Mouse (Mus musculus) adrenal gland (tissue): ENCODE measurements around the gene Becn1.

ENCODE experiments used
- intact Hi-C: fragments of 180-260 bp; cut with DNase I; formaldehyde crosslinking; loops from one replicate; pipeline ENCODE4 v1.15.1; 2025

Becn1 gene

DNA sequence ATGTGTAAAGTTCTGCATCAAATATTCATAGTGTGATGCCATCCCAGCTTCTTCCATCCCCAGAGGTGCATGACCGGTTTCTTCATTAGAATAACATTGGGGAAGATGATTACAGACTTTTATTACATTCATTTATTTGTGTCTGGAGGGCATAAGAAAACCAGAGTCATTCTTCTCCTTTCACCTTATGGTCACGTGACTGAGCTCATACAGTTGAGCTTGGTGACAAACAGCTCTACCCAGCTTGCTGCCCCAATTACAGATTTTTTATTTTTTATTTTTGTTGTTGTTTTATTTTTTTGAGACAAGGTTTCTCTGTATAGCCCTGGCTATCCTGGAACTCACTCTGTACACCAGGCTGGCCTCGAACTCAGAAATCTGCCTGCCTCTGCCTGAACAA, 29.6 kb downstream of the Becn1 start:
- intact Hi-C loops: no loop called here

DNA sequence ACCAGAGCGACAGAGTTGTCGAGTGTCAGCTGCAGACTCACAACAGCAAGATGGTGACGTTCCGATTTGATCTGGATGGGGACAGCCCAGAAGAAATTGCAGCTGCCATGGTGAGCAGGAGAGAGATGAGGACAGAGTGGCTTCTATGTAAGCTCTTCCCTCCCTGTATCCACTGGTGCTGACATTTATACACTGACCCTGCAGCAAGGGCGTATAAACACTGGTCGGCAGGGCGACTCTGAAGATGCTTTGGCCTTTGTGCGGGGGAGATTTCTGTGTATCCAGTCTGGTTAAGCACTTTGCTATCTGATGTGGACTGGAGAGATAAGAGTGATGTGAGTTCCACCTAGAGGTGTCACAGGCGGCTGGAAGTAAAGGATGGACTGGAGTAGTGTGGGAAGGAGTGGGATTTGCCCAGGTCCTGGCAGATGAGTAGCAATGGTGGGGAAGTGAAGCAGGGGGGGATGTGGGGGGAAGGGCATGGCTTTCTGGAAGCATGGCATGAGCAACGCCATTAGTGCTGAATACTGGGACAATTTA, 32.4 kb downstream of the Becn1 start:
- intact Hi-C loops: no loop called here

DNA sequence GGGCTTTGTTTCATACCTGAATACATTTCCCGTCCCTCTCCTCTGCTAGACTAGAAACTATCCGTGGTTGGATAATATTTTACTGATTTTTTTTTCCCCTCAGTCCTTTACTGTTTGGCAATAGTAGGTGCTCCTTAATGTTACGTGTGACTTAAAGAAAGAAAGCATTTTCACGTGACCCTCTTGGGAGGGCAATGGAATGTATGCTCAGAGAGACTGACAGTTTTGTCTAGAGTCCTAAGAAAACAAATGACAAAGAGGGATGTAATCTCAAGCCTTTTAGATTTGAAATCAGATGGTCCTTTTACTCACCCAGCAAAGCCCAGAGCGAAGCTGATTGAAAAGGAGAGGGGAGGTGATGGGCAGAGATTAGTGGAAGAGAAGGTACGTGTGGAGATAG, 36.2 kb downstream of the Becn1 start:
- intact Hi-C loops: no loop called here

DNA sequence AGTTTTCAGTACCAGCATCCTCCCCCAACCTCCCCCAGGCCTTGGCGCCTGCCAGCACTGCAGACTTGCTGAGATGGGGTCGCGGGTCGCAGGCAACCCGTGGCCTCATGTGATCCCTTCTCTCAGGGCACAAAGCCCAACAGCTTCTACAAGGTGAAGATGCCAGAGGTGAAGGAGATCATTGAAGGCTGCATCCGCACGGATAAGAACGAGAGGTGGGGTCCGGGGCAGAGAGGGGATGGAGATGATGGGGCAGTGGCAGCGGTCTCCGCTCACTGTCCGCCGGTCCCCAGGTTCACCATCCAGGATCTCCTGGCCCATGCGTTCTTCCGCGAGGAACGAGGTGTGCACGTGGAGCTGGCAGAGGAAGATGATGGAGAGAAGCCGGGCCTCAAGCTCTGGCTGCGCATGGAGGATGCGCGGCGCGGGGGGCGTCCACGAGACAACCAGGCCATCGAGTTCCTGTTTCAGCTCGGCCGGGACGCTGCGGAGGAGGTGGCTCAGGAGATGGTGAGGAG, 37.1 kb downstream of the Becn1 start:
- intact Hi-C loops: loop anchor here (5.0 kb wide), 1 partner anchor 32 kb away; no protein-coding TSS in a partner anchor

DNA sequence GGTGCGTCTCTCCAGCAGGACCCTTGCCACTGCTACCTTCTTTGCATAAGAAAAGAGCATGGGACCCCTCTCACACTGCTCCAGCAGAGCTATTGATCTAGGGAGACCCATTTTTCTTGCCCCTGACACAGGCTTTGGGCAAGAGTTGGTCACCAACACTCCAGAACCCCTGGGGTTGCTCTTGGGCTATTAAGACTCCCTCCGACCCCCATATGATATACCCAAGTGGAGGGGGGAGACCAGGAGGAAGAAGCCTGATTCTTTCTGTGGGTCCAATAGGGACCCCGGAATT, 38.2 kb downstream of the Becn1 start:
- intact Hi-C loops: loop anchor here (5.0 kb wide), 1 partner anchor 33 kb away; no protein-coding TSS in a partner anchor

- intact Hi-C loops: loop anchor here (5.0 kb wide), 1 partner anchor 34 kb away; no protein-coding TSS in a partner anchor
Measured at GRCm38 (mm10) chr11:101263138-101263988, 38.7 kb downstream of the Becn1 start.

GRCm38 (mm10) chr11:101262272-101262967, 39.7 kb downstream of the Becn1 start:
- intact Hi-C loops: loop anchor here (5.0 kb wide), 1 partner anchor 35 kb away; no protein-coding TSS in a partner anchor

- intact Hi-C loops: loop anchor here (5.0 kb wide), 1 partner anchor 36 kb away; no protein-coding TSS in a partner anchor
Measured at GRCm38 (mm10) chr11:101260826-101261380, 41.2 kb downstream of the Becn1 start.

DNA sequence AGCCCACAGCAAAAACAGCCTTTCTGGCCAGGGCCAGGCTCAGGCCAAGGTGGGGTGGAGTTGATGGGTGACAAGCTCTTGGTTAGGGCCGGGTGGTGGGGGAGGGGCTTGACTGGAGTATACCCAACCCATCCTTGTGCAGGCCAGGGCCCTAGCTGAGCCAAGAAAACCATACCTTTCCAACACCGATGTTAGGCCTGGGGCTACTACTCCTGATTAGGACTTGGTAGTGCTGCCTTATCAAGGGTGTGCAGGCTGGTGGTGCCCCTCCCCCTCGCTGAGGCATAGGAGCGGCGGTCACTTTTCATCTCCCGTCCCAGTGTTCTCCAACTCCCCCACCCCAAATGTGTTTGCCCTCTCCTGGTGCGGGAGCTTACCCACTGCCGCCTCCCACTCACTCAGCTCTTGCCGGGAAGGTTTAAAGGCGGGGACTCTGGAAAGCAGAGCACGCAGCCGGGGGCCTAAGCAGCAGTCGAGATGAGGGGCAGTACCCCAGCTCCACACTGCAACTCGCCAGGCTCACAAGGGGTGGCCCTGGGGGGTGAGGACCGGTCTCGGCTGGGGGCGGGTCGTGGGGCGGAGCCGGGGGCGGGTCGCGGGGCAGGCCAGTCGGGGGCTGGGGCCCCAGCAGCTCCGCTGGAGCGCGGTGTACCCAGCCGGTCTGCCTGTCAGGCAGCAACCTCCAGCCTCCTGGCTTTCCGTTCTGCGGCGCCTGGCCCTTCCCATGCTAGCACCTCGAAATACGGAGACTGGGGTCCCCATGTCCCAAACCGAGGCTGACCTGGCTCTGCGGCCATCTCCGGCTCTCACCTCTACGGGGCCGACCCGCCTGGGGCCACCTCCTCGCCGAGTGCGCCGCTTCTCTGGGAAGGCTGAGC, 41.9 kb downstream of the Becn1 start, which contains the start of gene Wnk4:
Gene Wnk4, plus strand, starts transcription at position 620 of the 878 bp plus-strand sequence.
- intact Hi-C loops: loop anchor here (5.0 kb wide), 1 partner anchor 37 kb away; no protein-coding TSS in a partner anchor

GRCm38 (mm10) chr11:101259261-101259712, 42.8 kb downstream of the Becn1 start:
- intact Hi-C loops: no loop called here

DNA sequence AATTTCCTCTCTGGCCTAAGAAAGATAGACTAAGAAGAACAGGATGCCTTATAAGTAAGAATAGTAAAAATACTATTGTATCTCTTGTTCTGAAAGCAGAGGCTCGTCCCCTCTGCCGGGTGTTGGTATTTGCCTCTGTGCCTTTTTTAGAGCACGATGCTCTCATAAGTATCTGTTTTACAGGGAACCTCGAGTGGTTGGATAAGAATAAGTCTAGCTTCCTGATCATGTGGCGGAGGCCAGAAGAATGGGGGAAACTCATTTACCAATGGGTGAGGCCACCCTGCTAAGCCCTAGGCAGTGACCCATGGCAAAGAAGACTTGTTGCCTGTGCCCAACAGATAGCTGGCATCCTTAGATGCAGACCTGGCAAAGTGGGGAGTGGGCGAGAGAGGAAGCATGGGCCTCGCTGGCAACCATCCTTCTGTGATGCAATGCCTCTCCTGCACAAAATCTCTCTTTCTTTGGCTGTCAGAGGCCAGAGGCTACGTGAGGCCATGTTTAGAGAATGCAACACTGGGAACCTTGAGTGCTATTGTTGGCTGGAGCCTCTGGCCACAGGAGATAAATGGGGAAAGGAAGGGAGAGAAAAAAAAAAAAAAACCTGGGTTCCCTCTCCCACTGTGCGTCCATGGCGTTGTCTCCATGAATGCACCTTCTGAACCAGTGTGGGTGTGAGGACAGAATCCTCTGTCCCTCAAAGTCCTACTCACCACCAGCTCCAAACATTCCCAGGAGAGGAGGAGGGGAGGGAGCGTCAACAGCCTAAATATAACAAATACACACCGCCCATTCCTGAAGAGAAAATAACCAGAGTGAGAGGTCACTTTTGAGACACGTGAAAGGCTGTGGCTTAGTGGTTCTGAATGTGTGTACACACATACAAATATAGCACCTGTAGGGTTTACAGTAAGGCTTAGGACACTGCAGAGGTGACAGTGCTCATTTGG, 46.0 kb downstream of the Becn1 start:
- intact Hi-C loops: no loop called here

GRCm38 (mm10) chr11:101253613-101254389, 48.3 kb downstream of the Becn1 start, which contains the start of gene Vps25:
TSS of gene Vps25 (plus strand) at chr11:101253707.
- intact Hi-C loops: no loop called here

- intact Hi-C loops: no loop called here
Measured at GRCm38 (mm10) chr11:101252941-101253340, 49.1 kb downstream of the Becn1 start.

DNA sequence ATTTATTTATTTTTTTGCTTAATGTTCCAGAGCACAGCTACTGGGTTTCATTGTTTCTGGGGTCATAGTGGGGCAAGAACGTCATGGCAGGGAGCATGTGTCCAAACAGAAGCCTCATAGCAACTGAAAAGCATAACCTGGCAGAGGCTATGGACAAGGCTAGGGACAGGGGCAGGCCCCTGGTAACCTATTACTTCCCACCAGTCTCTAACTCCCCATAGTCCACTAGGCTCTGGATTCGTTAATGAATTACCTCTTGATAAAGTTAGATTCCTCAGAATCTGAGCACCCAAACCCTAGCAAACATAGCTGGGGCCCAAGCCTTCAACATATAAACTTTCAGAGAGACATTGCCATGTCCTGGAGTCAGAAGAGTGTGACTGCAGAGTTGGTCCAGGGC, 51.1 kb downstream of the Becn1 start:
- intact Hi-C loops: no loop called here

DNA sequence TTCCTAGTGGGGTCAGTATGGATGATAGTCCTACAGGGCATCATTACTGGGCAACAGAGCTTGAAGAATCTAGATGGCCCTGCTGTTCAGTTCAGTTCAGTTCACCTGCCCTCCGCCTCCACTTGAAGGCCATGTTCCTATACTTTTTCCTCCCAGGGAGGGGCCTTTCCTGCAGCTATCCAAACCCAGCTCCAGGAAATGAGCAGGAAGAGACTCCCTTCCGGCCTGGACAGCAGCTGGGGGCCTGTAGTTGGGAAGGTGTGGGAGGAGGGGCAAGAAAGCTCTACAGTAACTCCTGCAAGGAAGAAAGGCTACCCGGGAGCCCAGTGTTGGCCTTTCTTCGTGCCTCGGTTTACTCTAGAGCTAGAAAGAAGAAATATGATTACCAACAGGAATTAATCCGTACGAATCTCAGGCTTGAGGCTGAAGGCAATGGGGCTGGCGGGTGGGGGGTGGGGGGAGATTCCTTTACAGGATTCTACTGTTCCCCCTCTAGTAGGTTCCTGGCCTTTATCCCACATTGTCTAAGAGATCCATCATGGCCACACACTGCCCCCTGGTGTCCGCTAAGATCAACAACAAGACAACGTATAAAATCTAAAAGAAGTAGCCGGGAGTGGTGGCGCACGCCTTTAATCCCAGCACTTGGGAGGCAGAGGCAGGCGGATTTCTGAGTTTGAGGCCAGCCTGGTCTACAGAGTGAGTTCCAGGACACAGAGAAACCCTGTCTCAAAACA, 53.7 kb downstream of the Becn1 start:
- intact Hi-C loops: loop anchor here (1.0 kb wide), 1 partner anchor 36 kb away; no protein-coding TSS in a partner anchor

DNA sequence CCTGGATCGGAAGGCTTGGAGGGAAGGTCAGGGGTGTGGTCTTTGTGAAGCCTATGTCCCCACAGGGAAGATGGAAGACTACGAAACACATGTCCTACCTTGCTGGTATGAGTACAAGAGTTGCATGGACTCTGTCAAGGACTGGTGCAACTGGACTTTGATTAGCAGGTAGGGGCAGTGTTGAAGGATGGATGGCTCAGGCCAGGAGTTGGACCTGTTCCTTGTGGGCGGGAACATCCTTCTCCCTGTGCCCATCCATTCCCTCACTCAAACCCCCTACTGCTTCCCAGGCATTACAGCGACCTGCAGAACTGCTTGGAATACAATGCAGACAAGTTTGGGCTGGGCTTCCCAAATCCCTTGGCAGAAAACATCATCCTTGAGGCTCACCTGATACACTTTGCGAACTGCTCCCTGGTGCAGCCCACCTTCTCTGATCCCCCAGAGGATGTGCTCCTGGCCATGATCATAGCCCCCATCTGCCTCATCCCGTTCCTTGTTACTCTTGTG, 54.5 kb downstream of the Becn1 start:
- intact Hi-C loops: loop anchor here (1.0 kb wide), 1 partner anchor 35 kb away; no protein-coding TSS in a partner anchor

DNA sequence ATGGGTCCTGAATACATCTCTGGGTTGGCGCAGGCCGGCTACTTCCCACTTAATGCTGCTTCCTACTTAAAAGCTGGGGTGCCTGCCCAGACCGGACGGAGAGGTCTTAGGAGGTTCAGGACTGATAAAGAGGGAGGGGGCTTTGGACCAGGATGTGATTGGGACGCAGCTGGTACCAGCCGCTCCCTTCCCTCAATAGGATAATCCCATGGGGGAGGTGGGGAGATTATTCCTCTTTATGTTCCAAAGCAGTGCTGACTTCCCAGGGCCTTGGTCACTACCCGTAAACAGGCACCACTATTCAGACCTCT, 55.4 kb downstream of the Becn1 start:
- intact Hi-C loops: no loop called here
